Mouse (Mus musculus): ENCODE data around the gene Efl1.
"Not testable (repeated sequence)": the region's sequence is repeated elsewhere in the genome, so short reads cannot be mapped to it uniquely, and the experiment has no call there.

The Efl1 gene

GRCm38 (mm10) chr7:82755602-82756155 is 107.3 kb downstream of the Efl1 start:
- no peak for DNase-seq (ENCODE audit: extremely low read depth, low read depth, low spot score)

- no peak for DNase-seq (ENCODE audit: extremely low read depth, low read depth, low spot score)
Measured at GRCm38 (mm10) chr7:82758521-82758920, 110.1 kb downstream of the Efl1 start.

DNA sequence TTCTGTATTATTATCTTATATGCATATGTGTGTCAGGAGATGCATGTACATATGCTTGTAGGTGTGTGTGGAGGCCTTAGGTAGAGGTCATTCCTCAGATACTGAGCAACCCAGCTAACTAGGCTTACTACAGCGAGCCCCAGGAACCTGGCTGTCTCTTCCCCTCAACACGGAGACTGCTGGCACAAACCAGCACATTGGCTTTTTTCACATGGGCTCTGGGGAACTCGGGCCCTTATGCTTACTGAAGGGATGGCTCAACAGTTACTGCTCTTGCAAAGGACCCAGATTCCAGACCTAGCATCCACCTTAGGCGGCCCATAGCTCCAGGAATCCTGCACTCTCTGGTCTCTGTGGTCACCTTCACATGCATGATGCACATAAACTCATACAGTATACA is 110.7 kb downstream of the Efl1 start:
- no peak for DNase-seq (ENCODE audit: extremely low read depth, low read depth, low spot score)

GRCm38 (mm10) chr7:82764951-82765350 is 116.5 kb downstream of the Efl1 start:
- no peak for DNase-seq (ENCODE audit: extremely low read depth, low read depth, low spot score)

DNA sequence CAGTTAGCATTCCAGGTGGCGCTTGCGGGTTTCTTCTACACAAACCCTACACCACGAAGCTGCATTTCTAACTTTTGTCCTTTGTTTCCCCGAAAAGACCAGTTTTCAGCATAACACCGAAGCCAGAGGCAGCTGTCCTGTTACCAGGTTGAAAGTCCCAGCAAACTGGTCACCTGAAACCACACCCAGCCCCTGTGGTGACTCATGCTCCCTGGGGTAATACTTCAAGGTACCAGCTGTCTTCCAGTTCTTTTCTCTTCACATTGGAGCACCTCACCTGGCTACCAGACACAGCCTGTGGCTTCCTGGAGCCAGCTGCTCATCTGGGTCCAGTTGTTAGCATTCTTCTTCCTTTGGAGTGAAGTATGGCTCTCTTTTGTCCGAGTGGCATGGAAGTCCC is 118.2 kb downstream of the Efl1 start:
- DNase-seq (ENCODE audit: extremely low read depth, low read depth, low spot score) = no peak

- no peak for DNase-seq (ENCODE audit: extremely low read depth, low read depth, low spot score)
Measured at GRCm38 (mm10) chr7:82770207-82770606, 121.8 kb downstream of the Efl1 start.

- DNase-seq (ENCODE audit: extremely low read depth, low read depth, low spot score) = not testable (repeated sequence)
Measured at GRCm38 (mm10) chr7:82770957-82771660, 122.7 kb downstream of the Efl1 start.

- not testable (repeated sequence) for DNase-seq (ENCODE audit: extremely low read depth, low read depth, low spot score)
Measured at GRCm38 (mm10) chr7:82771661-82772021, 123.2 kb downstream of the Efl1 start.

DNA sequence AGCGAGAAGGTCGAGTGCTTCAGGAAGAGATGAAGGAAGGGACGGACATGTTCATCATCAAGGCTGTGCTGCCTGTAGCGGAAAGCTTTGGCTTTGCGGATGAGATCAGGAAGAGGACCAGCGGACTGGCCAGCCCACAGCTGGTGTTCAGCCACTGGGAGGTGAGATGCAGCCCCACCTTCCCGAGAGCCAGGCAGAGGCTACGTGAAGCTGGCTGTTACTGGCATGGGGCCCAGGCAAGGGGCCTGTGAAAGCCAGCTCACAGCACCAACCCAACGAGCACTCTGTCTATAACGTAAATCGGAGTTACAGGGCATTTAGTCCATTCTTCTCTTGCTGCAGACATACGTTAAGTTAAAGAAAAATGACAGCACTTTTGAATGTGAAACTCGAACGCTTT is 124.1 kb downstream of the Efl1 start:
- DNase-seq (ENCODE audit: extremely low read depth, low read depth, low spot score) = no peak

- DNase-seq (ENCODE audit: extremely low read depth, low read depth, low spot score) = no peak
Measured at GRCm38 (mm10) chr7:82773150-82773549, 124.7 kb downstream of the Efl1 start.

- no peak for DNase-seq (ENCODE audit: extremely low read depth, low read depth, low spot score)
Measured at GRCm38 (mm10) chr7:82773884-82774283, 125.5 kb downstream of the Efl1 start.

GRCm38 (mm10) chr7:82775090-82775489 is 126.7 kb downstream of the Efl1 start:
- no peak for DNase-seq (ENCODE audit: extremely low read depth, low read depth, low spot score)

- no peak for DNase-seq (ENCODE audit: extremely low read depth, low read depth, low spot score)
Measured at GRCm38 (mm10) chr7:82783071-82783470, 134.7 kb downstream of the Efl1 start.

GRCm38 (mm10) chr7:82783693-82784092 is 135.3 kb downstream of the Efl1 start:
- no peak for DNase-seq (ENCODE audit: extremely low read depth, low read depth, low spot score)

DNA sequence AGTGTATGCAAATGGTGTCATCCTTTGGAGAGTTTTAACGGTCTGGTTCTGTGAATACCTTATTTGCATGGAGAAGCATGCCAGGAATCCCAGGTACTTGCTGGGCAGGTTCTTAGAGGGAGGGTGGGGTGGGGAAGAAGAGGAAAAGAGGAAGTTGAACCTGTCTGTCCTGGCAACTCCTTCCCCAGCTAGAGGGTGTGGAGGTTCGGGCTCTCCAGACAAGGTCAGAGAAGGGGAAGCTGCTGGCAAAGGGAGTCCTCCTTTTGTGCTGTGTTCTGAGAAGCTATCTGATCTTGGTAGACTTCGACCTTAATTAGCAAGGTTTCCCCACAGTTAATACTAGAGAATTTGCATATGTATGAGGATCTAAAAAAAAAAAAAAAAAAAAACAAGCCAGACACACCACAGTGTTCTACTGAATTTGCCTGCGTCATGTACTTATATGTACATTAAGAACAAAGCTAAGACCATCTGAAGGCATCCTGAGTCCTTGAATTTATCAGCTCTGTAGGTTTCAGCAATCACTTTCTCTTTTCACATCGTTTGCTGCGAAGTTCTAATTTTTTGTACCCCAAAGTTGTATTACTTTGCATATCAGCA is 137.0 kb downstream of the Efl1 start:
- no peak for DNase-seq (ENCODE audit: extremely low read depth, low read depth, low spot score)

GRCm38 (mm10) chr7:82785970-82786647 is 137.7 kb downstream of the Efl1 start:
- peak; percentile 82 for DNase-seq (ENCODE audit: extremely low read depth, low read depth, low spot score)

- no peak for DNase-seq (ENCODE audit: extremely low read depth, low read depth, low spot score)
Measured at GRCm38 (mm10) chr7:82792644-82793043, 144.2 kb downstream of the Efl1 start.

DNA sequence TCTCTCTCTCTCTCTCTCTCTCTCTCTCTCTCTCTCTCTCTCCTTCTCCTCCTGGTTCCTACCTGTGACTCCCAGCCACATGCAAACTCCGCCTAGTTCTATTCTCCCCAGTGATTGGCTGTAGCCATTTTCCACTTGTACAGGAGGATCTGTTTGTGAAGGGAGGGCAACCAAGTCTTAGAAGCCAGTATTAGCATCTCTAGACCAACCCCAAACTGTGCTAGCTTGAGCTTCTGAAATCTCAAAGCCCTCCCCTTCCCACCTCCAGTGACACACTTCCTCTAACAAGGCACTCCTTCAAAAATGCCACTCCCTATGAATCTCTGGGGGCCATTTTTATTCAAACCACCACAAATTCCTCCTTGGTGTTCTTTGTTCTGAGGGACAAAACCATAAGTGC is 144.7 kb downstream of the Efl1 start:
- no peak for DNase-seq (ENCODE audit: extremely low read depth, low read depth, low spot score)

DNA sequence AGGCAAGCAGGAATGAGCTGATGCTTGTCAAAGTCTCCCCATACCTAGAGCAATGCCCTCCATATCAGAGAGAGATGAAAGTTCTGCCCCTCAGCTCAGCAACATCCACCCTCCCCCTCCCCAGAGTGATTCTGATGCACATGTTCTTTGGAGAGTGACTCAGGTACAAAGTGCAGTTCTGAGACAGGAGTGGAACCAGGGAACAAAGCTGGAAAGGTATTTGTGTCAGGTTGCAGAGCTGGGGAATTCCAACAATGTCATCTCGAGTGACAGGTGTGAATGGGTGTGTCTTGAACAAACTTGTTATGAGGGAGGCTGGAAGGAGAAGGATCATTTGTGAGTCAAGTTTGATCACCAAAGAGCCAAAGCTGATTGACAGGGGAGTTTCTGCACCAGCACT is 146.1 kb downstream of the Efl1 start:
- DNase-seq (ENCODE audit: extremely low read depth, low read depth, low spot score) = no peak

- no peak for DNase-seq (ENCODE audit: extremely low read depth, low read depth, low spot score)
Measured at GRCm38 (mm10) chr7:82802206-82802605, 153.8 kb downstream of the Efl1 start.

DNA sequence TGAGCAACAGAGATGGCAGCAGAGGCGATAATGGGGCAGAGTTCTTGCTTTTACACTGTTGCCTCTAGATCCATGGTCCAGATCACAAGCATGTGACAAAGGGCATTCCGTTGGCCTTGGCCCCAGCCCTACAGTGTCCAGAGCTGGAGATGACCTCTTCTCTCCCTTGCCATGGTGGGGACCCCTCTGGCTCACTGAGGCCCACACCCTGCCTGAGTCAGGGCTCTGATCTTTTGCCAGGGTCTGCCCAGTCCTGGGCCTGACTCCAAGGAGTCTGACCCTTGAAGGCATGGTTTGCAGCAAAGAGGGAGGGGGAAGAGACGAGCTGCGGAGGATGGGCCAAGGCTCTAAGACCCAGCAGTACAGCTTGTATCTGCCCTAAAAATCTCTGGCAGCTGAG is 159.8 kb downstream of the Efl1 start:
- DNase-seq (ENCODE audit: extremely low read depth, low read depth, low spot score) = no peak

DNA sequence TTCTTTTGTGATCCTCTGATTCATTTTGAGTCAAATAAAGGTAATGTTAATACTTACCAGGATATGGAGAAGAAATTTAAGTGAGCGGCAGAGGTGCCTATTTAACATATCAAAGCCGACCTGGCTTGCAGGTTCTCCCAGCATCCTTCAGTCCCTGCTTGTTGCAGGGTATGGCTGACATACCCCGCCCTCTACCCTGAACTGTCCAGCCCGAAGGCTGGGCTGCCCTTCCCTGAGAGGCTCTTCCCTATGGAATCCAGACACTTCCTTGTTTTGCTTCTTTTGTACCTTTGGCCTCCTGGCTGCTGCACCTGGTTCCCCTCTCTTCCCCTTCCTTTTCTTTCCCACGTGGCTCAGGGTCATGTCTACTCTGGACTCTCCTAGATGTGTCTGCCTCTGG is 160.7 kb downstream of the Efl1 start:
- no peak for DNase-seq (ENCODE audit: extremely low read depth, low read depth, low spot score)

All from fat pad, adult 2 months (tissue).